Mouse (Mus musculus) B cell, adult 67 days (primary cell): ENCODE measurements around the gene Neil3. TPM values are rescaled to one million over a fixed set of nuclear protein-coding genes. Genes with fewer than 3 reads are reported as not detected.

Experiments
- total RNA-seq, 2 experiments: library from RNA; stranded (reverse); gene quantifications; 4 replicates each; pipeline ENCODE4 v1.2.4; 2023

Neil3 gene
- total RNA-seq: 1 to 10 TPM in 1 of 2 experiments, under 1 TPM in 1; 0.58 to 2.6 TPM

GRCm38 (mm10) chr8:53638495-53639171 lies at the start of gene Neil3:
Gene Neil3, minus strand, starts transcription at chr8:53639065.

Other genes starting within 250 kb of the Neil3 start
- gene Aga, start 127.3 kb downstream of the Neil3 start, total RNA-seq: 1 to 10 TPM; 8.5 to 9.0 TPM